Mouse (Mus musculus): ENCODE results near the gene Grip2. TPM values are rescaled to one million over a fixed set of nuclear protein-coding genes. Genes with fewer than 3 reads are reported as not detected.

Grip2 gene
- total and polyA plus RNA-seq, 3 experiments: 0.05 TPM; not detected in 2

GRCm38 (mm10) chr6:91818271-91818670 is 8.8 kb downstream of the Grip2 start:
- H3K36me3 ChIP-seq (replicated peaks): no peaks in the 10 kb centered on the region
- TF ChIP-seq CTCF (IDR thresholded peaks at IDR 0.05; ENCODE audit: low read depth, low read length) (no peak), GATA1 (IDR thresholded peaks at IDR 0.05; ENCODE audit: borderline replicate concordance, low read length) (no peak), TAL1 (conservative IDR thresholded peaks at IDR 0.05; ENCODE audit: low read depth, low read length) (no peak), POLR2AphosphoS5 (IDR thresholded peaks at IDR 0.05; ENCODE audit: insufficient replicate concordance, low read depth, low read length) (no peak), GATA2 (IDR thresholded peaks at IDR 0.05; ENCODE audit: borderline replicate concordance, low read depth, low read length) (no peak)

GRCm38 (mm10) chr6:91815976-91816375 is 11.1 kb downstream of the Grip2 start:
- ATAC-seq (ENCODE audit: extremely low read depth, insufficient number of reproducible peaks, low FRiP score, poor library complexity, severe bottlenecking): no peak
- no peak for DNase-seq (ENCODE audit: low spot score)
- Histone ChIP-seq H3K4me3 (ENCODE audit: low read depth, low read length) (no peak overlapping the region), H3K36me3 (replicated peaks) (no peaks in the 10 kb centered on the region), H3K4me1 (ENCODE audit: insufficient read depth, low read depth, low read length) (no peaks in the 10 kb centered on the region), H3K9me3 (replicated peaks) (peaks cover under 1% of the 10 kb centered on the region; the same call in 1 of the 2 replicates), H3K27me3 (ENCODE audit: insufficient read depth, low read length) (no peaks in the 10 kb centered on the region)
- no peak for TF ChIP-seq TAL1 (conservative IDR thresholded peaks at IDR 0.05; ENCODE audit: low read depth, low read length)

More at GRCm38 (mm10) chr6:91818271-91818670, 8.8 kb downstream of the Grip2 start:
- Histone ChIP-seq H3K4me3 (ENCODE audit: low read depth, low read length) (no peak overlapping the region), H3K4me1 (ENCODE audit: insufficient read depth, low read depth, low read length) (no peaks in the 10 kb centered on the region), H3K9me3 (replicated peaks) (peaks cover 5% of the 10 kb centered on the region), H3K27me3 (ENCODE audit: insufficient read depth, low read length) (no peaks in the 10 kb centered on the region)
- DNase-seq (ENCODE audit: low spot score): no peak
- ATAC-seq (ENCODE audit: extremely low read depth, insufficient number of reproducible peaks, low FRiP score, poor library complexity, severe bottlenecking): no peak

DNA sequence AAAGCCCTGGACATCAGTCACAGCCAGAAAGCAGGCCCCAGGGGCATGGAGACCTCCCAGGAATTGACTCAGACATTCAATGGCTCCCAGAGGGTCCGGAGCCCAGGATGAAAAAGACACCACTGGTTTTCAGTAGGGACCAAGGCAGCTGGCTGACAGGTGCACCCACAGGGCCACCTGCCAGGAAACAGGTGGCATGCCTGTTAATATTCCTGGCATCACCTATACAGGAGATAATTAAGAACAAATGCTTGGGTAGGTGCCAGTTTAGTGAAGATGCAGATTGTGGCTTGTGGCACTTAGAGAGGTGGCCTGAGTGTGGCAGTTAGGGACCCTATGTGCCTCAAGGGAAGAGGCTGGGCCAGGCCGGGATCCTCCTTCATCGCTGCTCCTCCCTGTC is 13.4 kb downstream of the Grip2 start:
- DNase-seq (ENCODE audit: low spot score) (no peak), ATAC-seq (ENCODE audit: extremely low read depth, insufficient number of reproducible peaks, low FRiP score, poor library complexity, severe bottlenecking) (no peak)
- Histone ChIP-seq H3K4me1 (ENCODE audit: insufficient read depth, low read depth, low read length) (no peaks in the 10 kb centered on the region), H3K9me3 (replicated peaks) (no peaks in the 10 kb centered on the region), H3K27me3 (ENCODE audit: insufficient read depth, low read length) (no peaks in the 10 kb centered on the region), H3K4me3 (ENCODE audit: low read depth, low read length) (no peak overlapping the region), H3K36me3 (replicated peaks) (no peaks in the 10 kb centered on the region)
- TF ChIP-seq GATA2 (IDR thresholded peaks at IDR 0.05; ENCODE audit: borderline replicate concordance, low read depth, low read length) (no peak), GATA1 (IDR thresholded peaks at IDR 0.05; ENCODE audit: borderline replicate concordance, low read length) (no peak), POLR2AphosphoS5 (IDR thresholded peaks at IDR 0.05; ENCODE audit: insufficient replicate concordance, low read depth, low read length) (no peak), CTCF (IDR thresholded peaks at IDR 0.05; ENCODE audit: low read depth, low read length) (no peak), TAL1 (conservative IDR thresholded peaks at IDR 0.05; ENCODE audit: low read depth, low read length) (no peak)

GRCm38 (mm10) chr6:91810007-91810406 is 17.0 kb downstream of the Grip2 start:
- Histone ChIP-seq H3K36me3 (replicated peaks) (no peaks in the 10 kb centered on the region), H3K9me3 (replicated peaks) (no peaks in the 10 kb centered on the region), H3K27me3 (ENCODE audit: insufficient read depth, low read length) (0 out of 2 replicates have a peak, but pooled peaks cover 4% of the 10 kb centered on the region), H3K4me1 (ENCODE audit: insufficient read depth, low read depth, low read length) (no peaks in the 10 kb centered on the region), H3K4me3 (ENCODE audit: low read depth, low read length) (no peak overlapping the region)
- no peak for TF ChIP-seq TAL1 (conservative IDR thresholded peaks at IDR 0.05; ENCODE audit: low read depth, low read length)
- no peak for TF ChIP-seq POLR2AphosphoS5 (IDR thresholded peaks at IDR 0.05; ENCODE audit: insufficient replicate concordance, low read depth, low read length)
- no peak for TF ChIP-seq GATA1 (IDR thresholded peaks at IDR 0.05; ENCODE audit: borderline replicate concordance, low read length)
- TF ChIP-seq GATA2 (IDR thresholded peaks at IDR 0.05; ENCODE audit: borderline replicate concordance, low read depth, low read length): no peak
- no peak for TF ChIP-seq CTCF (IDR thresholded peaks at IDR 0.05; ENCODE audit: low read depth, low read length)
- DNase-seq (ENCODE audit: low spot score) (no peak), ATAC-seq (ENCODE audit: extremely low read depth, insufficient number of reproducible peaks, low FRiP score, poor library complexity, severe bottlenecking) (no peak)

GRCm38 (mm10) chr6:91808022-91808421 is 19.0 kb downstream of the Grip2 start:
- Histone ChIP-seq H3K4me1 (ENCODE audit: insufficient read depth, low read depth, low read length) (no peaks in the 10 kb centered on the region), H3K27me3 (ENCODE audit: insufficient read depth, low read length) (0 out of 2 replicates have a peak, but pooled peaks cover 4% of the 10 kb centered on the region), H3K36me3 (replicated peaks) (no peaks in the 10 kb centered on the region), H3K9me3 (replicated peaks) (no peaks in the 10 kb centered on the region), H3K4me3 (ENCODE audit: low read depth, low read length) (no peak overlapping the region)
- DNase-seq (ENCODE audit: low spot score): no peak
- TF ChIP-seq POLR2AphosphoS5 (IDR thresholded peaks at IDR 0.05; ENCODE audit: insufficient replicate concordance, low read depth, low read length) (no peak), GATA1 (IDR thresholded peaks at IDR 0.05; ENCODE audit: borderline replicate concordance, low read length) (no peak), GATA2 (IDR thresholded peaks at IDR 0.05; ENCODE audit: borderline replicate concordance, low read depth, low read length) (no peak), CTCF (IDR thresholded peaks at IDR 0.05; ENCODE audit: low read depth, low read length) (no peak), TAL1 (conservative IDR thresholded peaks at IDR 0.05; ENCODE audit: low read depth, low read length) (no peak)
- no peak for ATAC-seq (ENCODE audit: extremely low read depth, insufficient number of reproducible peaks, low FRiP score, poor library complexity, severe bottlenecking)

DNA sequence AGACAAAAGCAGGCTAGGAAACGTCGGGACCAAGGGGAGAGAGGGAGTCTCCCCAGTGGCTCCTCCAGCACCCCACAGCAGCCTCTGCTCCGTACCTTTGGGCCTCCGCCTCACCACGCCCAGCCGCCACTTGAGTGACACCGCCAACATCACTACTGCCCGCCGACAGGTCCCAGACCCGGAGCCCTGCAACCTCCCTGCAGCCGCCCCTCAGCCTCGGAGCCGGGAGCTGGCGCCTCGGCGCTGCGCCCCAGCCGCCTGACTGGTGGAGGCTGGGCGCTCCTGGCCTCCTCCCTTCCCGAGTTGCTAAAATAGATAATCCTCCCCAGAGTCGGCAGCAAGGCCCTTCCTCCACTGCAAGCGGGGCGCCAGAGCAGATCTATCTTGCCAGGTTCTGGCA is 19.9 kb downstream of the Grip2 start:
- H3K4me1 ChIP-seq (ENCODE audit: insufficient read depth, low read depth, low read length): no peaks in the 10 kb centered on the region
- DNase-seq (ENCODE audit: low spot score) (no peak), ATAC-seq (ENCODE audit: extremely low read depth, insufficient number of reproducible peaks, low FRiP score, poor library complexity, severe bottlenecking) (no peak)
- H3K9me3 ChIP-seq (replicated peaks): no peaks in the 10 kb centered on the region
- H3K4me3 ChIP-seq (ENCODE audit: low read depth, low read length): no peak overlapping the region
- TF ChIP-seq CTCF (IDR thresholded peaks at IDR 0.05; ENCODE audit: low read depth, low read length): no peak
- no peak for TF ChIP-seq TAL1 (conservative IDR thresholded peaks at IDR 0.05; ENCODE audit: low read depth, low read length)
- no peak for TF ChIP-seq GATA2 (IDR thresholded peaks at IDR 0.05; ENCODE audit: borderline replicate concordance, low read depth, low read length)
- TF ChIP-seq GATA1 (IDR thresholded peaks at IDR 0.05; ENCODE audit: borderline replicate concordance, low read length): no peak
- TF ChIP-seq POLR2AphosphoS5 (IDR thresholded peaks at IDR 0.05; ENCODE audit: insufficient replicate concordance, low read depth, low read length): no peak
- H3K27me3 ChIP-seq (ENCODE audit: insufficient read depth, low read length): 0 out of 2 replicates have a peak, but pooled peaks cover 4% of the 10 kb centered on the region
- H3K36me3 ChIP-seq (replicated peaks): no peaks in the 10 kb centered on the region
